Mouse (Mus musculus): ENCODE measurements at regions not wholly inside any gene's neighbourhood (a gene's known extent, or its start where the extent isn't known, plus 50 kb on each side); places are given as distances from the start of the nearest gene placed in this dataset.

GRCm38 (mm10) chr11:40397453-40398104, 297.4 kb downstream of the Mat2b start:
- TF ChIP-seq POLR2A (IDR thresholded peaks at IDR 0.05; ENCODE audit: low read depth, low read length) (no peak), CTCF (conservative IDR thresholded peaks at IDR 0.05; ENCODE audit: insufficient read depth, insufficient read length, low read depth, low read length) (no peak)
